Mouse (Mus musculus) ES-Bruce4 (cell line): ENCODE measurements around the gene Zp3.
A peak's percentile ranks its signal among the peaks of the same experiment; 100 is the strongest.

Source experiments
- CTCF ChIP-seq: IDR thresholded peaks from one replicate; pipeline ENCODE4 v1.8.1; 2011; ENCODE audit warnings: low read depth, low read length
- EP300 ChIP-seq: IDR thresholded peaks from 2 replicates; pipeline ENCODE4 v1.6.1; 2011; ENCODE audit warnings: low read depth, low read length; ENCODE audit not compliant: insufficient read depth
- POLR2A ChIP-seq: IDR thresholded peaks from one replicate; pipeline ENCODE4 v1.8.1; 2011; ENCODE audit warnings: low read length; ENCODE audit not compliant: insufficient read depth

GRCm38 (mm10) chr5:135965501-135965930 is 14.4 kb upstream of the Zp3 start:
- TF ChIP-seq CTCF (peak; percentile 70), EP300 (no peak), POLR2A (no peak)
